Mouse (Mus musculus) adrenal gland, postnatal 10 days (tissue): Measurements from ENCODE around the gene 1700086D15Rik. TPM values are rescaled to one million over a fixed set of nuclear protein-coding genes. Genes with fewer than 3 reads are reported as not detected.
A peak's percentile ranks its signal among the peaks of the same experiment; 100 is the strongest.

Source experiments
- DNase-seq: peaks from one replicate; pipeline ENCODE4 v3.0.0; 2021; ENCODE audit warnings: mixed read lengths
- long read RNA-seq, 2 experiments: library from polyadenylated mRNA; stranded (forward); transcript quantifications; one replicate each; pipeline ENCODE4 v2.0.0; 2021
- total RNA-seq, 2 experiments: library from RNA; stranded (reverse); gene quantifications; 2 replicates each; pipeline ENCODE4 v1.2.3; 2021

Gene 1700086D15Rik
- under 1 TPM; 0.24 to 0.36 TPM for total RNA-seq
- long read RNA-seq, experiment 1, result 0 reads
- long read RNA-seq, experiment 2, result 0 reads

GRCm38 (mm10) chr11:65159791-65160190, at the start of gene 1700086D15Rik:
1700086D15Rik (minus strand) TSS chr11:65159891.
- DNase-seq, result no peak

- DNase-seq, result peak; percentile 27
Observed at GRCm38 (mm10) chr11:65209441-65209840, 49.8 kb upstream of the 1700086D15Rik start.

DNA sequence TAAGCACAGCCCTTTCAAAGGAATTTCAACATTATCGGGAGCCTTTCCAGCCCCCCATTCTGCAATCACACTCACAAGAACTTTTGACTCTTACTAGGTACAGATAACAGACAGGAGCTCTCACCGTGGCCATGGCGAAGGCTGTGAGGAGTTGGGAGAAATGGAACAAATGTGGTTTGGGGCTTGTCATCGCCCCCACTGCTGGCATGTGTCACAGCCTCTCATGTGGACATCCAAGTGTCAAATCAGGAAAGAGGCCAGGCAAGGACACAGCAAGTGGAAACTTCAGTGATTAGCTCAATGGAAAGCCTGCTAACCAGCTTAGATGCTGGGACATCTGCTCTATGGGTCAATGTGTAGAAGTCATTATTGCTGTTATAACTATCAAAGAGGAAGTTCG, 45.6 kb upstream of the 1700086D15Rik start:
- DNase-seq, result no peak

DNA sequence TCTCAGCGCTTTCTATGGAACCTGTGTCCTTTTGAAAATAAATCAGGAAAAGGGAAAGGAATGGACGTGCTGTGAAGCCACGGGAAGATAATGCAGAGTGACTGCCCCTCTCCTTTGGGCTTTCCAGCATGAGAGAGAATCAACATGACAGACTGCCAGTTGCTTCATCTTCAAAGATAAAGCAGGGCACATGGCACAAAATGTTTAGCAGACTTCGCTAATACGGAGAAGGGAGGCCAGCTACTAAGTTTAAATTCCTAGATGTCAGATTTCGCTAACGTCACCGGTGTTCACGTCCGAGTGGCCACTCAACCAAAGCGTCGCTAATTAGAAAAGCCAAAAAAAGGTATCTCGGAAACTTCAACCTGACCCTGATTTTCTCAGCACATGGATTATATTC, 45.0 kb upstream of the 1700086D15Rik start:
- DNase-seq, result no peak

GRCm38 (mm10) chr11:65203020-65203419, 43.3 kb upstream of the 1700086D15Rik start:
- no peak for DNase-seq

DNA sequence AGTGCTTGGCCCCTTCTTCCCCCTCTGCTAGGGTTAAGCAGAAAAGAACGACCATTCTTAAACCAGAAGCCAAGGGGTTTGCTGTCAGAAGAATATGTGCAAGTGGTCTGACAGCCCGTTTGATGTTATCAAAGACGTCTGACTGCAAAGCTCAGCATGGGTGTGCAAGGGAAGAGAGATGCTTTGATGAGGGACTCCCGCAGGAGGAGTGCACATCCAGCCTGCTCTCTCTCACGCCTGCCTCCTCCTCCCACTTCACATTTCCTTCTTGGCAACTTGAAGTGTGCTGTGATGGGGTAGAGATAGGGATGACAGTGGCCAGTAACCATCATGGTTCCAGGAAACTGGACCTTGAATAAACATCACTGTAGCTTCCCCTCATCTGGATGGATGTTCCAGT, 42.5 kb upstream of the 1700086D15Rik start:
- DNase-seq, result no peak

DNA sequence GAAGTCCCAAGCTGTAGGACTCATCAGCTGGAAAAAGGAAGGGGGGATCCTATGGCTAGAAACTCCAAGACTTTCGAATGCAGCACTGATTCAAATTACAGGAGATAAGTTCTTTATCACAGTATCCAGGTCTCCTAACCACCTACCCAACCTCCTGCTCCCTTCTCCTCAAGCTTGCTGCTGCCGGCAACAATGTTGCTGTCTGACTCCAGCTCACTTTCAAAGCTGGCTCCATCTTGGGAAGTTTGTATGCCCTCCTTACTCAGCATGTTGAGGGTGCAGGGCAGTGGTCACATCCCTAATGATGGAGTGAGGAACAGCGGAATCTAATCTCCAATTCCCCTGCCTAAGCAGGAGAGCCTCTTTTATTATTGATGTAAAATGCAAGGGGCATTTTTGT, 38.3 kb upstream of the 1700086D15Rik start:
- no peak for DNase-seq

DNA sequence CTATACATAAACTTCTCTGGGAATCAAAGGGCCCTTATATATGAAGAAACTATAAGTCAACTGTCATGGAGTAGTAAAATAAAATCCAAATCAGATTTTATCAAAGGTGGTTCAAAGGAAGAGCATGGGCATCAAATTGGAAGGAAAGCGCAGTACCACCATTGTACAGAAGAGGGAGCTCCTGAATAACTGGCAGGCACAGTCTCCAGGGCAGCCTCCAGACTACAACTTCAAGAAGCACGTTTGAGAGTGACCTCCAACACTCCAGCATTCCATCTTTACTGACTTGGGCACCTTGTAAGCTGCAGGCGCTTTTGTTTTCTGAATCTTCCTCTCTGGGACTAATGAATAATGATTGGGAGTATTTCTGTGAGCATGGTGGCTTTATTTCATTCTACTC, 37.6 kb upstream of the 1700086D15Rik start:
- DNase-seq, result peak; percentile 85

DNA sequence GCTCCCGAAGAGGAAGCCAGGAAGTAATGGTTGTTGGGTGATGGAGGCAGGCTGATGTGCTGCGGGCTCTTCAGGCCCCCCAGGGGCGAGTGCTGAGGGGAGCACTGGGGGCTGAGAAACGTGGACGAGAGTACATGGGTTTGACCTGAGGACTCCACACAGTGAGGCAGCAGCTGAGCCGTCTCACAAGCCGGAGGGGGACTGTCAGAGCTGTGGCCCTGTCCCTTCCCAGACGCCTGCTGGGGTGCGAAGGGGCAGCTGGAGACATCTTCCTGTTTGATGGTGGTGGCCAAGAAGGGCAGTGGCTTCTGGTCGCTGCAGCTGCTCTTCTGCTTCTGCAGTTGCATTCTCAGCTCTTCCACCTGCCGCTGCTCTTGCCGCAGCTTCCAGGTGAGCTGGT, 27.3 kb upstream of the 1700086D15Rik start:
- DNase-seq, result no peak

GRCm38 (mm10) chr11:65185114-65185513, 25.4 kb upstream of the 1700086D15Rik start:
- DNase-seq, result no peak

- peak; percentile 16 for DNase-seq
Observed at GRCm38 (mm10) chr11:65170121-65170750, 10.5 kb upstream of the 1700086D15Rik start.

GRCm38 (mm10) chr11:65162767-65163120, 3.1 kb upstream of the 1700086D15Rik start, which contains the start of gene Arhgap44:
Arhgap44 (minus strand) TSS chr11:65162961.
- peak; percentile 85 for DNase-seq

DNA sequence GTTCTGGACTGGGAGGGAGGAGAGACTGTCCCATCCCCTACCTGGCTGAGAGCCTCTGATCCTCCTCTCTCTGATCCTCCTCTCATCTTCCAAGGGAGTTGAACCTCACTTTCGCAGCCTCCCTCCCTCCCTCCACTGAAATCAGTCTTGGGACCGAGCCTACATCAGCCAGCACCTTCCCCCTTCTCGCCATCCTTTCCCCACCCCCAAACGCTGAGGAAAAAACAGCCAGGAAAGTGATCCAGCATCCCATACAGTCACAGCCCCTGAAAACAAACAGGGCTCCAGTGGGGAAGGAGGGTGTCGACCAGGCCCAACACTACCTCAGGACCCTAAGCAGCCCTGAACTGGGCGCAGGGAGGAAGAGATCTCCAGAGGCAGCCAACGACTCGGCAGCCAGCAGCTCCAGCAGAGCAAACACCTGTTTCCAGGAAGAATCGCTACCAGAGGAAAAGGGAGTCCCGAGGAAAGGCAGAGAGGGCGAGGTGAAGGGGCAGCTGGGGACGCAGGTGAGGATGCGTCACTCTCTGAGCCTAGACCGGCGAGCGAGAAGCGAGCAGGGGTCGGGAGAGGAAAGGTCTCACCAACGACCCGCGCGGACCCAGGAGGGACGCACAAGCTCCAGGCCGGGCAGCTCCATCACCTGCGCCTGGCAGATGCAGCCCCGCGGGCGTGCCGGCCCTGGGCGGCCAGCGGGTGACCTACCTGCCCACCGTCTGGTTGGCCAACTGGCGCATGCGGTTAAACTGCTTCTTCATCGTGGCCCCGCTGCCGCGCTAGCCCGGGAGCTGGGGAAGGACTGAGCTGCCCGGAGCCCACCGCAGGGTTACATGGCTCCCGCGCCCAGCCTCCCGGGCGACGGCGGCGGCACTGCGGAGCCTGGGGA, 2.4 kb upstream of the 1700086D15Rik start:
- no peak for DNase-seq

DNA sequence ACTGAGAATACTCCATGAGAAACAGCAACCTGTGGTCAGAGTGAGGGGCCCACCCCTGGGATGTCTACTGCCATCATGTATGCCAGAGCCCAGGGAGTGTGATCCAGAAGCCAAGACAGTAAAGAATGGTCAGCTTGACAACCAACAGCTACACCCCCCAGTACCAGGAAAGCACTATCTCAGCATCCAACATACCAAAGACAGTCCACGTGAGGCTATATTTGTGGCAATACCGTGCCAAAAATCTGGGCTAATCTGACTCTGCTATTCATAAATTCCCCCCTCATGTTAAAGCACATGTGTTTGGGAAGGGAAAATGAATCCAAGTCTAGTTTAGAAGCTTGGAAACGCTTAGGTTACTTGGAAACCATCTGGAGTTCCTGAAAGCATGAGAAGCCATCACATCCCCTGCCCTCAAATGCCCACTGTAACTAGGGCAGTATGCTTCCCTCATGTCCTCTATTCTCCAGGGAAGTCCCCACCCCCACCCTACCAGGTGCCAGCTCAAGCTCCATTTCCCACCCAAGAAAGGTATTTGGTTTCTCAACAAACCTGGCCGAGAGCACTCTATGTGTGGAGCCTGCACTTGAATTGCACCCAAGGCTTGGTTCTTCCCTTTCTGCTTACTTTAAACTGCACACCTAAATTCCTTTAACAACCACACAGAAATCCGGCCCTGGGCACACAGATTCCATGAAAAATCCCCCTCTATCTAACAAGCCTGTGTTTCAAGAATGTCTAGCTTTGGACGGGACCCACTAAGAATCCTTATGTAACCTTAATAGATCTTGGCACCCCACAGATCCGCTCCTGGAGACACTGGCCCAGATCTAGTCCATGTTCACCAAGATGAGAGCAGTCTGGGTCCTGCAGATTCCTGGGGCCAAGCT, 1.5 kb upstream of the 1700086D15Rik start:
- DNase-seq, result no peak

GRCm38 (mm10) chr11:65158658-65158990, 1.1 kb downstream of the 1700086D15Rik start:
- no peak for DNase-seq

DNA sequence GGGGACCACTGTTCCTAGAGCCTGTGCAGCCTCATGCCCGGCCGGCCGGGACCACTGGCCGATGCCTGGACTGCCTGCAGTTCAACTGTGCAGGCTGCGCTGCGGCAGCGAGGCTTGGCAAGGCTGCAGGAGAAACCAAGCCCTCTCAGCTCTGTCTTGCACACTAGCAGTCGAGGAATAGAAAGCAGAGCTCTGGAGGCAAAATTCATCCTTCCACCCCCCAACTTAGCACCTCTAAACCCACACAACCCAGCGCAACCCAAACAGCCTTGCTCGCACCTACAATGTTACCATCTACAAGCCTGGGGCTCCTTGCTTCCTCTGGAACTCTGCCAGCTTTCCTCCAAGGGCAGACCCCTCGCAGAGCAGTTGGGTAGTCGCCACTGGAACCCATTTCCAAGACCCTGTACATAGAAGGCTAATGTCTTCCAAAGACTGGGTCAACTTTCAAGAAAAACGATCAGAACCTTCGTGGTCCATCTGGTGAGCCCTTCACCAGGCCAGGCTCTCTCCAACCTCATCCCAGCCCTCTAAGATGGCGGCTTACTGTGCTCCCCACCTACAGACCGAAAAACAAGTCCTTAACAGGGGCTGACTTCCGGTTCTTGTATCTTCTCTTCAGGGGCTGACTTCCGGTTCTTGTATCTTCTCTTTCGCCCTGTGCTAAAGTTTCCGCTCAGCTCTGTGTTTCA, 1.6 kb downstream of the 1700086D15Rik start:
- no peak for DNase-seq

DNA sequence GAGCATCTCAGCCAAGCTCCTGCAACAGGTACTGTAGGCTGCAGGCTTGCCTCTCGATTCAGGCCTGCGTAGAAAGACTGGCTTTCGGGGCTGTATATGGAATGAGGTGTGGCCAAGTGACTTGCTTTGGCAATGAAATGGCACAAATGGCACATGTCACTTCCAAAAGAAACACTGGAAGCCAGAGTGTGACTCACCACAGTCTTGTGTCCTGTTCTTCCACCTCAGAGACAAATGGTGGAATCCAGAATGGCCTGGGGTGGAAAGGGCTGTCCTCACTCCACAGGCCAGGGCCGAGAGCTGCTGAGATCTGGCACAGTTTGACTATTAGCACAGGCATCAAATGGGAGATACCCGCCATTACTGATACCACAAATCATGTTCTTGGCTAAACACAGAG, 6.7 kb downstream of the 1700086D15Rik start:
- no peak for DNase-seq

- DNase-seq, result no peak
Observed at GRCm38 (mm10) chr11:65148441-65148840, 11.2 kb downstream of the 1700086D15Rik start.

DNA sequence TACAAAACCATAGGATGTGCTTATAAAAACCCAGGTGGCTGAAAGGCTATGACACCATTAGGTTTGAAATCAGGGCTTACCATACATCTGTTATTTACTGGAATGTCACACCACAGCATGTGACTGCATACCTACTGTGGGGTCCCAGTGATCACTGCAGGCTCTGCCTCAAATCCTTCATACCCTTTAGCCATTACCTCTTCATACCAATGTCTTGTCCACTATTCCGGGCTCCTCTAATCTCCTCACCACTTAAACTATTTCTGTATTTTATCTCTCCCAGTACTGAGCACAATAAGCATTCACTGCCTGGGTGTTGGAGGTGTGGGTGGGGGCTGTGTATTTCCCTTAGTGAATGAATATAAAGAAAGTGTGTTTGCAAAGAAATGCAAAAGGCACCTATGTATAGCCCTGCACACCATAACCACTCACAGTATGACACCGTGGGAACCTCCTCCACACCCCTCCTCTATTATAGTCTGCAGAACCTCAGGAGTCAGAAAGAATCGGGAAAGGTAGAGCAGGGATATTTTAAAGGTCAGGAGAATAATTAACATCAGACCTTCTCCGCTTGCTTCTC, 16.8 kb downstream of the 1700086D15Rik start:
- no peak for DNase-seq

DNA sequence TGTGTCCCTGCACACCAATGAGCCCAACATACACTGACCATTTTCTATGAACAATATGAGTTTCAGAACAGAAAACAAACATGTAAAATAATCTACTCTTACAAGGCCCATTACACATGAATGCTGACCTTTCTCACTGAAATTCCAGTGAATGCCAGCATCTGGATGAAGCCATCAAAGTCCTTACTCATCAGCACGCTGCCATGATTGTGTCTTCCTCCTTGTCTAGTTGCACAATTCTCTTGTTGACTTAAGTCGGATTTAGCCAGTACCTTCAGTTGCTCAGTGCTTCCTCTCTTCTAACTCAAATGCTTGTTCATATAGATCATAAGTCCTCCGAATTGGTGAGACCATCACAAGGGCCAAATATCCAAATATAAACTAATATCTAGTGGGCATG, 20.7 kb downstream of the 1700086D15Rik start:
- no peak for DNase-seq

- DNase-seq, result no peak
Observed at GRCm38 (mm10) chr11:65137145-65137652, 22.5 kb downstream of the 1700086D15Rik start.
